Mouse (Mus musculus) midbrain, embryonic 13.5 days (tissue): ENCODE measurements around the gene Axin1. TPM values are rescaled to one million over a fixed set of nuclear protein-coding genes. Genes with fewer than 3 reads are reported as not detected.

Experiments used
- polyA plus RNA-seq: library from polyadenylated mRNA; unstranded; fragments of >200 nt; fragmentation: Nextera tagmentation; extraction: Ambion mirVana; gene quantifications from 2 replicates; pipeline ENCODE4 v1.2.1, GENCODE M21; 2015

Axin1 gene
- polyA plus RNA-seq, 1 experiment from 2014 or later: 17.3 TPM

Other genes starting within 250 kb of the Axin1 start
- gene Rab40c, start 219.0 kb upstream of the Axin1 start, polyA plus RNA-seq: 44.3 and 47.1 TPM in 2 replicates
- 56.9 and 58.0 TPM in 2 replicates for gene Pigq, start 193.8 kb upstream of the Axin1 start, polyA plus RNA-seq
- 0.12 TPM in 1 of 2 replicates, not detected in the other for gene Nhlrc4, start 193.7 kb upstream of the Axin1 start, polyA plus RNA-seq
- gene A930017K11Rik, start 186.1 kb upstream of the Axin1 start, polyA plus RNA-seq: 0.48 and 0.62 TPM in 2 replicates
- 19.1 and 21.1 TPM in 2 replicates for gene Capn15, start 152.9 kb upstream of the Axin1 start, polyA plus RNA-seq
- 27.6 and 35.0 TPM in 2 replicates for gene Rab11fip3, start 69.1 kb upstream of the Axin1 start, polyA plus RNA-seq
- 27.0 and 28.2 TPM in 2 replicates for gene Decr2, start 48.4 kb upstream of the Axin1 start, polyA plus RNA-seq
- gene Nme4, start 43.1 kb upstream of the Axin1 start, polyA plus RNA-seq: 31.8 and 36.8 TPM in 2 replicates
- gene Tmem8, start 25.4 kb upstream of the Axin1 start, polyA plus RNA-seq: 2.4 and 2.6 TPM in 2 replicates
- 182 and 191 TPM in 2 replicates for gene Mrpl28, start 15.2 kb upstream of the Axin1 start, polyA plus RNA-seq
- gene Pdia2, start 60.4 kb downstream of the Axin1 start, polyA plus RNA-seq: not detected in 2 replicates
- gene Rgs11, start 64.3 kb downstream of the Axin1 start, polyA plus RNA-seq: 2.0 and 3.0 TPM in 2 replicates
- gene Arhgdig, start 69.1 kb downstream of the Axin1 start, polyA plus RNA-seq: 28.1 and 28.3 TPM in 2 replicates
- gene Fam234a, start 105.6 kb downstream of the Axin1 start, polyA plus RNA-seq: 25.3 and 31.0 TPM in 2 replicates
- gene Luc7l, start 114.2 kb downstream of the Axin1 start, polyA plus RNA-seq: 121 and 126 TPM in 2 replicates